Mouse (Mus musculus) left cerebral cortex, adult 11 months (tissue): ENCODE results near the gene Atp6v0e.

ENCODE experiments used
- DNase-seq: peaks from one replicate; pipeline ENCODE4 v3.0.0; 2022; ENCODE audit warnings: low spot score

The Atp6v0e gene

GRCm38 (mm10) chr17:26686334-26687000 is 23.4 kb downstream of the Atp6v0e start:
- DNase-seq = no peak

GRCm38 (mm10) chr17:26688795-26689735 is 26.0 kb downstream of the Atp6v0e start:
- DNase-seq = no peak

GRCm38 (mm10) chr17:26689810-26690209 is 26.8 kb downstream of the Atp6v0e start:
- no peak for DNase-seq

GRCm38 (mm10) chr17:26690236-26690635 is 27.2 kb downstream of the Atp6v0e start:
- DNase-seq = no peak

GRCm38 (mm10) chr17:26691110-26691509 is 28.1 kb downstream of the Atp6v0e start:
- no peak for DNase-seq

GRCm38 (mm10) chr17:26693424-26693823 is 30.4 kb downstream of the Atp6v0e start:
- no peak for DNase-seq

- DNase-seq = no peak
Measured at GRCm38 (mm10) chr17:26694171-26694570, 31.1 kb downstream of the Atp6v0e start.

- DNase-seq = no peak
Measured at GRCm38 (mm10) chr17:26695193-26695592, 32.2 kb downstream of the Atp6v0e start.

GRCm38 (mm10) chr17:26698846-26699245 is 35.8 kb downstream of the Atp6v0e start:
- no peak for DNase-seq

- no peak for DNase-seq
Measured at GRCm38 (mm10) chr17:26699819-26700616, 37.0 kb downstream of the Atp6v0e start.

GRCm38 (mm10) chr17:26701565-26701964 is 38.5 kb downstream of the Atp6v0e start:
- DNase-seq = no peak

GRCm38 (mm10) chr17:26702621-26703020 is 39.6 kb downstream of the Atp6v0e start:
- no peak for DNase-seq

- no peak for DNase-seq
Measured at GRCm38 (mm10) chr17:26703671-26704070, 40.6 kb downstream of the Atp6v0e start.

- no peak for DNase-seq
Measured at GRCm38 (mm10) chr17:26705463-26706359, 42.7 kb downstream of the Atp6v0e start.

GRCm38 (mm10) chr17:26707066-26707465 is 44.0 kb downstream of the Atp6v0e start:
- DNase-seq = no peak

- DNase-seq = no peak
Measured at GRCm38 (mm10) chr17:26708499-26708898, 45.5 kb downstream of the Atp6v0e start.

GRCm38 (mm10) chr17:26708993-26709590 is 46.1 kb downstream of the Atp6v0e start:
- DNase-seq = no peak

- no peak for DNase-seq
Measured at GRCm38 (mm10) chr17:26710049-26710448, 47.0 kb downstream of the Atp6v0e start.

- peak; percentile 98 for DNase-seq
Measured at GRCm38 (mm10) chr17:26715271-26715758, 52.3 kb downstream of the Atp6v0e start, which contains the start of gene Crebrf. Gene Crebrf (plus strand): TSS chr17:26715650.

- peak; percentile 92 for DNase-seq
Measured at GRCm38 (mm10) chr17:26715916-26716717, 53.1 kb downstream of the Atp6v0e start.
